Mouse (Mus musculus) heart, embryonic 14.5 days (tissue): Measurements from ENCODE around the gene Rimkla. TPM values are rescaled to one million over a fixed set of nuclear protein-coding genes. Genes with fewer than 3 reads are reported as not detected.

Experiments used
- ATAC-seq: fragments of 200-750 bp; cut with Nextera tagmentation; 2 replicates; pipeline ENCODE4 v1.8.0; 2017; ENCODE audit warnings: low read depth, moderate TSS enrichment; ENCODE audit not compliant: insufficient number of reproducible peaks, insufficient read depth, low FRiP score
- H3K27ac ChIP-seq, 2 experiments: fragments of 200-500 bp in 1 of 2; fragments of 300-500 bp in 1 of 2; sonication (generic) in 1 of 2; replicated peaks in 1 of 2; 2 replicates each; pipeline ENCODE4 v1.5.1; 2012 to 2014; ENCODE audit warnings: low read depth in 2 of 2, low read length in 2 of 2, control low read depth in 1 of 2, mild to moderate bottlenecking in 1 of 2, mixed read lengths in 1 of 2; ENCODE audit not compliant: control insufficient read depth in 1 of 2, insufficient read depth in 1 of 2
- H3K27me3 ChIP-seq: fragments of 300-500 bp; sonication (generic); 2 replicates; pipeline ENCODE4 v1.6.1; 2014; ENCODE audit warnings: mild to moderate bottlenecking, low read length, control low read depth; ENCODE audit not compliant: control insufficient read depth, insufficient read depth
- H3K36me3 ChIP-seq: fragments of 300-500 bp; sonication (generic); 2 replicates; pipeline ENCODE4 v1.6.1; 2014; ENCODE audit warnings: mild to moderate bottlenecking, control low read depth, low read length, mixed read lengths; ENCODE audit not compliant: control insufficient read depth, insufficient read depth
- H3K4me1 ChIP-seq, 2 experiments: fragments of 200-500 bp in 1 of 2; fragments of 300-500 bp in 1 of 2; sonication (generic) in 1 of 2; 2 replicates each; pipeline ENCODE4 v1.6.1; 2012 to 2014; ENCODE audit warnings: low read length in 2 of 2, control low read depth in 1 of 2, mixed read lengths in 1 of 2; ENCODE audit not compliant: control insufficient read depth in 2 of 2, insufficient read depth in 2 of 2
- H3K4me2 ChIP-seq: fragments of 300-500 bp; sonication (generic); 2 replicates; pipeline ENCODE4 v1.6.1; 2014; ENCODE audit warnings: mild to moderate bottlenecking, low read length
- H3K4me3 ChIP-seq, 2 experiments: fragments of 200-500 bp in 1 of 2; fragments of 300-500 bp in 1 of 2; sonication (generic) in 1 of 2; 2 replicates each; pipeline ENCODE4 v1.5.1; 2012 to 2014; ENCODE audit warnings: low read length in 2 of 2, mild to moderate bottlenecking in 2 of 2, control low read depth in 1 of 2, low read depth in 1 of 2, moderate library complexity in 1 of 2; ENCODE audit not compliant: control insufficient read depth in 1 of 2, insufficient read depth in 1 of 2
- H3K9ac ChIP-seq: fragments of 300-500 bp; sonication (generic); 2 replicates; pipeline ENCODE4 v1.6.1; 2014; ENCODE audit warnings: mild to moderate bottlenecking, low read length
- H3K9me3 ChIP-seq: fragments of 300-500 bp; sonication (generic); 2 replicates; pipeline ENCODE4 v1.6.1; 2016; ENCODE audit warnings: low read length, control low read depth; ENCODE audit not compliant: control insufficient read depth
- WGBS: fragments of 180-500 bp; shearing (Covaris S2); extraction: QIAGEN DNeasy Blood & Tissue Kit; methylation state at CpG from one replicate; pipeline ENCODE4 v1.1.7; 2014; 5-methylcytosine and 5-hydroxymethylcytosine counted together
- polyA plus RNA-seq: library from polyadenylated mRNA; unstranded; fragments of >200 nt; fragmentation: Nextera tagmentation; extraction: Ambion mirVana; gene quantifications from 2 replicates; pipeline ENCODE4 v1.2.1, GENCODE M21; 2014

Gene Rimkla
- polyA plus RNA-seq, 1 experiment from 2014 or later: 5.7 TPM

GRCm38 (mm10) chr4:119492933-119493327 is 502 bp upstream of the Rimkla start:
- Histone ChIP-seq H3K4me3 (peak overlapping the region; percentile 57 to 64), H3K4me2 (peak overlapping the region; percentile 93), H3K27me3 (peaks cover 14% of the 10 kb centered on the region), H3K4me1 (peaks cover 3 to 8% of the 10 kb centered on the region in 2 experiments; a peak in 2 of 4 replicates), H3K36me3 (no peaks in the 10 kb centered on the region), H3K9me3 (no peaks in the 10 kb centered on the region), H3K27ac (peak overlapping the region in 1 of 2 experiments; percentile 33; a peak in 1 of 4 replicates), H3K9ac (peak overlapping the region; percentile 72)
- WGBS: 43% methylated on average over 10 of the region's 10 CpGs
- no peak for ATAC-seq

GRCm38 (mm10) chr4:119490806-119491205 is 1.6 kb downstream of the Rimkla start:
- Histone ChIP-seq H3K9ac (no peak overlapping the region), H3K36me3 (no peaks in the 10 kb centered on the region), H3K4me1 (peaks cover 3 to 8% of the 10 kb centered on the region in 2 experiments; a peak in 2 of 4 replicates), H3K4me3 (no peak overlapping the region), H3K9me3 (no peaks in the 10 kb centered on the region), H3K27ac (no peak overlapping the region), H3K27me3 (peaks cover 14% of the 10 kb centered on the region), H3K4me2 (no peak overlapping the region)
- ATAC-seq: no peak
- WGBS: 78% methylated on average over 3 of the region's 3 CpGs

DNA sequence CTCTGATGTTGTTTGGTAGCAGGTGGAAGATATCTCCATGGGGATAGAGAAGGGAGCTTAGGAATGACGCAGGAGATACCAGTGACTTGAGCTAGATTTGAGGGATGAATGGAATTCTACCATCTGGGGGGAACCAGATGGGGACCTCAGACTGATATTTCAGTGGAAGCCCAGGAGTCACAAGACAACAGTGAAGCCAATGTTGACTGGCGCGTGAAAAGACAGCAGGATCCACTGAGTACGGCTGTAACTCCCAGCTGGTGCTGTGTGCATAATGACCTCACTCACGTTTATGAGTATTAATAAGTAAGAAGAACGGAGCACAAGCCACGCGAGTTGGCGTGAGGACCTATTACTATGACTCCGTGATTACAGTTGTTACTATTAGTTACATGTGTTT is 2.8 kb downstream of the Rimkla start:
- Histone ChIP-seq H3K27ac (no peak overlapping the region), H3K4me3 (no peak overlapping the region), H3K9ac (no peak overlapping the region), H3K27me3 (peaks cover 14% of the 10 kb centered on the region), H3K4me1 (peaks cover 3 to 8% of the 10 kb centered on the region in 2 experiments; a peak in 2 of 4 replicates), H3K9me3 (no peaks in the 10 kb centered on the region), H3K4me2 (no peak overlapping the region), H3K36me3 (no peaks in the 10 kb centered on the region)
- WGBS: 90% methylated on average over 10 of the region's 10 CpGs
- ATAC-seq: no peak

- no peaks in the 10 kb centered on the region for H3K9me3 ChIP-seq
- 82% methylated on average over 7 of the region's 7 CpGs for WGBS
Observed at GRCm38 (mm10) chr4:119484882-119485281, 7.5 kb downstream of the Rimkla start.

GRCm38 (mm10) chr4:119483051-119483450 is 9.4 kb downstream of the Rimkla start:
- H3K27ac ChIP-seq: no peak overlapping the region
- H3K4me3 ChIP-seq: no peak overlapping the region
- H3K27me3 ChIP-seq: no peaks in the 10 kb centered on the region
- WGBS: 52% methylated on average over 9 of the region's 9 CpGs
- ATAC-seq: no peak
- H3K9ac ChIP-seq: no peak overlapping the region
- peak overlapping the region; percentile 34; the same call in 1 of the 2 replicates for H3K4me2 ChIP-seq
- no peaks in the 10 kb centered on the region for H3K9me3 ChIP-seq
- no peaks in the 10 kb centered on the region for H3K36me3 ChIP-seq
- H3K4me1 ChIP-seq: peaks cover 8 to 9% of the 10 kb centered on the region in 2 experiments; a peak in 3 of 4 replicates

More at GRCm38 (mm10) chr4:119484882-119485281, 7.5 kb downstream of the Rimkla start:
- Histone ChIP-seq H3K9ac (no peak overlapping the region), H3K27me3 (no peaks in the 10 kb centered on the region), H3K36me3 (no peaks in the 10 kb centered on the region), H3K4me3 (no peak overlapping the region), H3K4me1 (peaks cover 8 to 9% of the 10 kb centered on the region in 2 experiments; a peak in 3 of 4 replicates), H3K27ac (no peak overlapping the region), H3K4me2 (no peak overlapping the region)
- no peak for ATAC-seq

DNA sequence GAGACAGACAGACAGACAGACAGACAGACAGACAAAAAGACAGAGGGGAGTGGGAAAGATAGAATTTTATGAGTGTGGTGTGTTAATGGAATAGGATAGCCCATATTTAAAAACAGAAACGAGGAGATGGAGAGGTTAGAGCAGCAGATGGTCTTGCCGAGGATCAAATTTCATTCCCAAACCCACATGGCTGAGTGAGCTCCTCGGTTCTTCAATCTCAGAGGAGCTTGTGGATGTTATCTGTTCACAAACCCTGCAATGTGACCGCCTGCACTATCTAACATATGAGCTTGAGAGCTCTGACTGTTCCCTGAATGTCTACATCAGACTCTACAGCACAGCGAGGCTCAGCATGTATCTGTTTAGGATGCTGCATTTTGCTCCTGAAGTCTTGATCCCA is 19.3 kb downstream of the Rimkla start:
- peaks cover 3 to 5% of the 10 kb centered on the region in 2 experiments; a peak in 3 of 4 replicates for H3K4me1 ChIP-seq
- no peak for ATAC-seq
- no peak overlapping the region for H3K27ac ChIP-seq
- H3K9ac ChIP-seq: no peak overlapping the region
- H3K4me2 ChIP-seq: no peak overlapping the region
- 24% methylated on average over 5 of the region's 5 CpGs for WGBS
- no peak overlapping the region for H3K4me3 ChIP-seq
- no peaks in the 10 kb centered on the region for H3K27me3 ChIP-seq
- H3K9me3 ChIP-seq: no peaks in the 10 kb centered on the region
- H3K36me3 ChIP-seq: no peaks in the 10 kb centered on the region

DNA sequence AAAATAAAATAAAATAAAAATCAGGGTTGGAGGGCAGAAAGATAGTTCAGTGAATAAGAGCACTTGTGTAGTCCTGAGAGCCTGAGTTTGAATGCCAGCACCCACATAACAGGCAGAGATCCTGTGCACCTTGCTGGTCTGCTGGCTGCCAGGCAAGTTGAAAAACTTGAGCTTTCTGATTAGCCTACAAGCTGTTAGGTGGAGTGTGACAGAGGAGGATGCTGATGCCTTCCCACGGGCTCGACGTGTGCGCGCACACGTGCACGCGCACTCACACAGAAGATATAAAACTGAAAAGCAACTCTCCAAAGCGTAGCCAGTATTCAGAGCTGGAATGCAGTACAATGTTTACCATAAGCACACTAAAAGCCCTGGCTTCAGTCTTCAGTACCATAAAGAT is 19.9 kb downstream of the Rimkla start:
- Histone ChIP-seq H3K9ac (no peak overlapping the region), H3K27ac (no peak overlapping the region), H3K27me3 (no peaks in the 10 kb centered on the region), H3K4me1 (peaks cover 3 to 5% of the 10 kb centered on the region in 2 experiments; a peak in 3 of 4 replicates), H3K9me3 (no peaks in the 10 kb centered on the region), H3K4me3 (no peak overlapping the region), H3K36me3 (no peaks in the 10 kb centered on the region), H3K4me2 (no peak overlapping the region)
- 87% methylated on average over 9 of the region's 9 CpGs for WGBS
- ATAC-seq: no peak
